Mouse (Mus musculus) cerebral cortex, adult 2 months (tissue): Measurements from ENCODE around the gene 4930595M18Rik.

Experiments
- WGBS: fragments of 180-500 bp; shearing (Covaris S2); methylation state at CpG from one replicate; pipeline ENCODE4 v1.1.7; 2018; 5-methylcytosine and 5-hydroxymethylcytosine counted together

The 4930595M18Rik gene

DNA sequence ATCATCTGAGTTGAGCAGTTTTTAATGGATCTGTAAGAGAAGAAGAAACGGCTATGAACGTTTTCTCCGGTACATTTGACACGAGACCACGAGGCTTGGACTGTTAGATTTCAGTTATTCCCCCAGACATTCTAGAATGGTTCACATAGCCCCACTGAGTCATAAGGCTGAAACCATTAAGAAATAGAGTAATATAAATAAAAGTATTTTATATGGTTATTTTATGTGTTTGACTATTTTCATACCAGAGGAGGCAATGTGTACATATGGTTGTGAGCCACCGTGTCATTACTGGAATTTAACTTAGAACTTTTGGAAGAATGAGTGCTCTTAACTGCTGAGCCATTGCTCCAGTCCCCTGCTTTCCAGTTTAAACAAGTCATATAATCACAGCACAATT, at the start of gene 4930595M18Rik:
Gene 4930595M18Rik (minus strand): TSS at position 101 of the 400 bp plus-strand sequence.
- 89% methylated on average over 6 of the region's 6 CpGs for WGBS
